Mouse (Mus musculus) heart, embryonic 15.5 days (tissue): ENCODE measurements at regions not wholly inside any gene's neighbourhood (a gene's known extent, or its start where the extent isn't known, plus 50 kb on each side); places are given as distances from the start of the nearest gene placed in this dataset.

Experiments used
- ATAC-seq: fragments of 200-750 bp; cut with Nextera tagmentation; replicated peaks from 2 replicates; pipeline ENCODE4 v1.8.0; 2017; ENCODE audit warnings: low read depth, moderate TSS enrichment; ENCODE audit not compliant: insufficient number of reproducible peaks, insufficient read depth, low FRiP score
- H3K27ac ChIP-seq: fragments of 300-500 bp; sonication (generic); 2 replicates; pipeline ENCODE4 v1.5.1; 2015; ENCODE audit warnings: mild to moderate bottlenecking, inconsistent platforms
- H3K27me3 ChIP-seq: fragments of 300-500 bp; sonication (generic); 2 replicates; pipeline ENCODE4 v1.6.1; 2015; ENCODE audit warnings: inconsistent platforms
- H3K36me3 ChIP-seq: fragments of 300-500 bp; sonication (generic); 2 replicates; pipeline ENCODE4 v1.6.1; 2015; ENCODE audit warnings: mild to moderate bottlenecking, inconsistent platforms
- H3K4me1 ChIP-seq: fragments of 300-500 bp; sonication (generic); replicated peaks from 2 replicates; pipeline ENCODE4 v1.6.1; 2015; ENCODE audit warnings: inconsistent platforms
- H3K4me2 ChIP-seq: fragments of 300-500 bp; sonication (generic); 2 replicates; pipeline ENCODE4 v1.6.1; 2015; ENCODE audit warnings: inconsistent platforms, mild to moderate bottlenecking, moderate library complexity
- H3K4me3 ChIP-seq: fragments of 300-500 bp; sonication (generic); 2 replicates; pipeline ENCODE4 v1.5.1; 2015; ENCODE audit warnings: mild to moderate bottlenecking, inconsistent platforms
- H3K9ac ChIP-seq: fragments of 300-500 bp; sonication (generic); 2 replicates; pipeline ENCODE4 v1.6.1; 2015; ENCODE audit warnings: mild to moderate bottlenecking, inconsistent platforms
- H3K9me3 ChIP-seq: fragments of 300-500 bp; sonication (generic); replicated peaks from 2 replicates; pipeline ENCODE4 v1.6.1; 2016; ENCODE audit warnings: inconsistent platforms
- WGBS: fragments of 180-500 bp; shearing (Covaris S2); methylation state at CpG from one replicate; pipeline ENCODE4 v1.1.7; 2015; ENCODE audit warnings: mixed read lengths; 5-methylcytosine and 5-hydroxymethylcytosine counted together

DNA sequence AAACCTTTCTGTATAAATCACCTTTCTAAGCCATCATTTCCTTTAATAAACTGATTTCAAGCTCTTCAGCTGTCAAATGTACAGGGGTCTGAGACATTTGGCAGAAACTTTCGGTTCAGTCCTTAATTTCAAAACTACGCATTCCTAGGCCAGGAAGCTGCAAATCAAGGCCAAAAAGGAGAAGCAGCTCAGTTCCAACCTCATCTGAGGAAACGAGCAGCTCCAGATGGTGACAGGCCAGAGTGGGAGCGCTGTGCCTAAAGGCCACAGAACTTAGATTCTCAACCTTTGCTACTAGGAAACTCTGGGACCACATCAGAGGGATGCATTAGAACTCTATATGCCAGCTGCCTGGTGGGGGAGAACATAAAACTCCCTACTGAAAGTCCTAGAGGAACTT is 150.6 kb downstream of the Ahr start:
- Histone ChIP-seq H3K36me3 (no peaks in the 10 kb centered on the region), H3K4me3 (no peak overlapping the region), H3K9me3 (no peaks in the 10 kb centered on the region), H3K27ac (no peak overlapping the region), H3K4me2 (no peak overlapping the region), H3K27me3 (no peaks in the 10 kb centered on the region), H3K9ac (no peak overlapping the region), H3K4me1 (no peaks in the 10 kb centered on the region)
- ATAC-seq: no peak
- WGBS: 60% methylated on average over 4 of the region's 4 CpGs

- no peak for ATAC-seq
- 68% methylated on average over 3 of the region's 3 CpGs for whole genome bisulfite sequencing
- H3K4me1 ChIP-seq: no peaks in the 10 kb centered on the region
- H3K9me3 ChIP-seq: no peaks in the 10 kb centered on the region
- H3K27me3 ChIP-seq: no peaks in the 10 kb centered on the region
- H3K36me3 ChIP-seq: no peaks in the 10 kb centered on the region
- no peak overlapping the region for H3K4me3 ChIP-seq
- H3K9ac ChIP-seq: no peak overlapping the region
- no peak overlapping the region for H3K4me2 ChIP-seq
- H3K27ac ChIP-seq: no peak overlapping the region
Measured at GRCm38 (mm10) chr12:35377266-35377665, 157.6 kb downstream of the Ahr start.

GRCm38 (mm10) chr12:35376365-35376764 is 158.5 kb downstream of the Ahr start:
- Histone ChIP-seq H3K4me3 (no peak overlapping the region), H3K36me3 (no peaks in the 10 kb centered on the region), H3K27me3 (no peaks in the 10 kb centered on the region), H3K9ac (no peak overlapping the region), H3K4me1 (no peaks in the 10 kb centered on the region), H3K9me3 (no peaks in the 10 kb centered on the region), H3K4me2 (no peak overlapping the region), H3K27ac (no peak overlapping the region)
- no peak for ATAC-seq

GRCm38 (mm10) chr12:35357901-35358300 is 176.9 kb downstream of the Ahr start:
- Histone ChIP-seq H3K36me3 (no peaks in the 10 kb centered on the region), H3K9me3 (no peaks in the 10 kb centered on the region), H3K27me3 (no peaks in the 10 kb centered on the region), H3K9ac (no peak overlapping the region), H3K4me1 (no peaks in the 10 kb centered on the region), H3K4me2 (no peak overlapping the region), H3K4me3 (no peak overlapping the region), H3K27ac (no peak overlapping the region)
- no peak for ATAC-seq
- 81% methylated on average over 2 of the region's 2 CpGs for WGBS

GRCm38 (mm10) chr12:35338191-35338954 is 196.5 kb downstream of the Ahr start:
- H3K27ac ChIP-seq: no peak overlapping the region

DNA sequence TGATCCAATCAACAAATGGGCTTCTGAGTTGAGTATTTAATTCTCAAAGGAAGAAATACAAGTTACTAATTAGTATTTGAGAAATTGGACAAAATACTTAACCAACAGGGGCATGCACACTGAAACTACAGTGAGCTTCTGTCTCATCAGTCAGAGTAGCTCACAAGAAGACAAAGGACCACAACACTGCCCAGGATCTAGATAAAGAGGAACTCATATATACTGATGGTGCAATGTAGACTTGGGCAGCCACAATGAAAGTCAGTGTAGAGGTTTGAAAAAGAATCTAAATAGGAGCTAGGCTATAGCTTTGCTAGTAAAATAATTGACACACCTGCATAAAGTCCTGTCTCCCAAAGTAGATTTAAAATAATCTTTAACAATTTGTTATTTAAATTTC is 198.5 kb downstream of the Ahr start:
- Histone ChIP-seq H3K36me3 (no peaks in the 10 kb centered on the region), H3K4me3 (no peak overlapping the region), H3K27me3 (no peaks in the 10 kb centered on the region), H3K4me2 (no peak overlapping the region), H3K27ac (no peak overlapping the region), H3K4me1 (0 out of 2 replicates have a peak, but pooled peaks cover 2% of the 10 kb centered on the region), H3K9me3 (no peaks in the 10 kb centered on the region), H3K9ac (no peak overlapping the region)
- no peak for ATAC-seq

More at GRCm38 (mm10) chr12:35338191-35338954, 196.5 kb downstream of the Ahr start:
- WGBS: 72% methylated on average over 4 of the region's 4 CpGs
- H3K36me3 ChIP-seq: no peaks in the 10 kb centered on the region
- no peak for ATAC-seq
- H3K4me3 ChIP-seq: no peak overlapping the region
- H3K27me3 ChIP-seq: no peaks in the 10 kb centered on the region
- H3K4me1 ChIP-seq: 0 out of 2 replicates have a peak, but pooled peaks cover 2% of the 10 kb centered on the region
- H3K9ac ChIP-seq: no peak overlapping the region
- H3K9me3 ChIP-seq: no peaks in the 10 kb centered on the region
- H3K4me2 ChIP-seq: no peak overlapping the region

DNA sequence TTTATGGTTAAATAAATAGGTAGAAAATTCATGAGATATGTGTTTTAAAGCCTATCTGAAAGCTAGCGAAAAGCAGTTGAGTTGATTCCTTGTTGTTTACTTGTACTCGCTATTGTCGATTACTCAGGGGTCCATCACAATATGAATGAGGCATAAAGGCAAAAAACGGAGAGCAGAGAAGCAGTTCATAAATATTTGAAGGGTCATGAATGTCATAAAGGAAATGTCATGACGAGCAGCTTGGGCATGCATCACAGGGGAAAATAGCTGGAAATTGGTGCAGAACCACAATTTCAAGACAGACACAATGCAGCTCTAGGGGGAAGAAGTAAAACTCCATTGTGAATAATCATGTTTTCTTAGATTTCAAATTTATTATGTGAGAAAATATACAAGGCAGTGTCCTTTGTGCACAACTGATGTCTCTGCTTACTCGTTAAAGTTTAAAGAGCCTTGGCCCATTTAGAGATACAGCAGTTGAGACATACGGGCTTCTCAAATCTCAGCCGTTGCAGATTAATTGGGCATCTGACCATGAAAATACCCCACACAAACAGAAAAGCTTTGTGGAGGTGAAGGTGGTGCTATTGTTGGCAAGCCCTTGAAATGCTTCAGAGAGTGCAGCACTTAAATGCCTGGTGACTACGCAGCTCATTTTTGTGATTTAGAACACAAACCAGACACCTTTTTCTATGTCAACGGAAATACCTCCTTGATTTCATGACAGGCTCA is 200.3 kb downstream of the Ahr start:
- Histone ChIP-seq H3K9me3 (no peaks in the 10 kb centered on the region), H3K27me3 (no peaks in the 10 kb centered on the region), H3K4me2 (no peak overlapping the region), H3K27ac (no peak overlapping the region), H3K9ac (no peak overlapping the region), H3K4me3 (no peak overlapping the region), H3K4me1 (0 out of 2 replicates have a peak, but pooled peaks cover 2% of the 10 kb centered on the region), H3K36me3 (no peaks in the 10 kb centered on the region)
- no peak for ATAC-seq
- WGBS: 57% methylated on average over 10 of the region's 10 CpGs

DNA sequence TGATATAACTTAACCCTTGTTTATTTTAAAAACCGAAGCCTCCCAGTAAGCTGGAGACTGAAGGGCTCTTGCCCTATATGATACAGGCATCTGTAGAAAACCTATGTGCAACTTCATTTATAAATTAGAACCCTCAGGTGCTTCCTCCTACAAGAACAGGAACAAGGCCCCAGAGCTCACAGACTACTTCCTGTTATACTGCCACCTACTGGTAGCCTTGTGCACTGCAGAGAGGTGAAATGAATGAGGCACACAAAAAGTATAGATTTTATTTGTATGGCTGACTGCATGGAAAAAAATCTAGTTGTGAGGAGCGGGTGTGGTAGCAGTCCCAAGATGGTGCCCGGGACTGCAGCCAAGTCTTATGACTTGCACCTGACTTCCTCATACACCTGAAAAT is 203.5 kb downstream of the Ahr start:
- no peak overlapping the region for H3K4me3 ChIP-seq
- H3K9ac ChIP-seq: no peak overlapping the region
- 0 out of 2 replicates have a peak, but pooled peaks cover 2% of the 10 kb centered on the region for H3K4me1 ChIP-seq
- H3K9me3 ChIP-seq: no peaks in the 10 kb centered on the region
- 94% methylated on average over 3 of the region's 3 CpGs for WGBS
- ATAC-seq: no peak
- no peaks in the 10 kb centered on the region for H3K36me3 ChIP-seq
- no peaks in the 10 kb centered on the region for H3K27me3 ChIP-seq
- H3K27ac ChIP-seq: no peak overlapping the region
- H3K4me2 ChIP-seq: no peak overlapping the region

DNA sequence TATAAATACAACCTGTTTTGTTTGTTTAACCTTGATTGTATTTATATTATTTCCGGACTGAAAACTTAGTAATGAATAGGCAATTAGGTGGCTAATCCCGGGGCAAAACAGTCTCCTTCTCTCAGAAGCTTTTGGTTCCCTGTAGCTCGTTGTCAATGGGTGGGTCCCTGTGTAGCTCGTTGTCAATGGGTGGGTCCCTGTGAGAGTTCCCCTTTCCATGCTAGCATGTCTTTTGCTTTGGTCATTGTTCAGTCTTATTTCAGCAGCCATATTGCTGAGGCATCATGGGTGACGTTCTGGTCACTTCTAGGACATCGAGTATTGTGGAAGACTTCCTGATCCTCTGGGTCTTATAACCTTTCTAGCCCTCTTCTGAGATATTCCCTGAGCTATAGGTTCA is 205.1 kb downstream of the Ahr start:
- H3K27ac ChIP-seq: no peak overlapping the region
- H3K9ac ChIP-seq: no peak overlapping the region
- 0 out of 2 replicates have a peak, but pooled peaks cover under 1% of the 10 kb centered on the region for H3K4me1 ChIP-seq
- no peak for ATAC-seq
- H3K4me2 ChIP-seq: no peak overlapping the region
- H3K4me3 ChIP-seq: no peak overlapping the region
- H3K27me3 ChIP-seq: no peaks in the 10 kb centered on the region
- no peaks in the 10 kb centered on the region for H3K9me3 ChIP-seq
- no peaks in the 10 kb centered on the region for H3K36me3 ChIP-seq
- WGBS: 73% methylated on average over 6 of the region's 6 CpGs

- Histone ChIP-seq H3K36me3 (no peaks in the 10 kb centered on the region), H3K4me1 (no peaks in the 10 kb centered on the region), H3K9me3 (no peaks in the 10 kb centered on the region), H3K9ac (no peak overlapping the region), H3K4me2 (no peak overlapping the region), H3K4me3 (no peak overlapping the region), H3K27ac (no peak overlapping the region), H3K27me3 (no peaks in the 10 kb centered on the region)
- no peak for ATAC-seq
- 84% methylated on average over 4 of the region's 4 CpGs for WGBS
Measured at GRCm38 (mm10) chr12:35319571-35319970, 215.3 kb downstream of the Ahr start.

- no peaks in the 10 kb centered on the region for H3K9me3 ChIP-seq
- WGBS: 41% methylated on average over 3 of the region's 3 CpGs
- no peak overlapping the region for H3K4me3 ChIP-seq
- H3K4me2 ChIP-seq: no peak overlapping the region
- H3K36me3 ChIP-seq: no peaks in the 10 kb centered on the region
- peak overlapping the region; percentile 64 for H3K27ac ChIP-seq
- H3K9ac ChIP-seq: no peak overlapping the region
- H3K4me1 ChIP-seq: 0 out of 2 replicates have a peak, but pooled peaks cover 6% of the 10 kb centered on the region
- ATAC-seq: no peak
- H3K27me3 ChIP-seq: no peaks in the 10 kb centered on the region
Measured at GRCm38 (mm10) chr12:35317046-35317445, 217.8 kb downstream of the Ahr start.

DNA sequence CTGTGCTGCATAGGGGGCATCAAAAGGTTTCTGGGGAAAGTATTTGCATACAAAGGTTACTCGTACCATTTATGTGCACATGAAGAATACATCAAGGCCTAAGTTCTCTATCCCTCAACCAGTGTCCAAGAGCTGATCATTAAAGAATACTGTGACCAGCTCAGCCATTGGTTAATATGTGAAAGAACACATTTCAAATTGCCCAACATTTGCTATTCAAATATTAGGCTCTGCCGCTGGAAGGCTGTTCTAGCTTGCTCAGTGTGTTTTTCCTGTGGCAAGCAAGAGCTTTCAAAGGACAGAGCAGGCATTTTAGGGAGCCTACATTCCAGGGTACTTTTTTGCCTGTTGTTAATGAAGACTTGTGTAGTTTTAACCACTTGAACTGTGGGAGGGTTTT is 220.8 kb downstream of the Ahr start:
- no peak overlapping the region for H3K4me3 ChIP-seq
- ATAC-seq: no peak
- H3K27me3 ChIP-seq: no peaks in the 10 kb centered on the region
- H3K9ac ChIP-seq: no peak overlapping the region
- H3K36me3 ChIP-seq: no peaks in the 10 kb centered on the region
- no peaks in the 10 kb centered on the region for H3K9me3 ChIP-seq
- 0 out of 2 replicates have a peak, but pooled peaks cover 6% of the 10 kb centered on the region for H3K4me1 ChIP-seq
- no peak overlapping the region for H3K4me2 ChIP-seq
- 87% methylated on average over 2 of the region's 2 CpGs for WGBS
- no peak overlapping the region for H3K27ac ChIP-seq
